Mouse (Mus musculus): Measurements from ENCODE around the gene Mdm1. TPM values are rescaled to one million over a fixed set of nuclear protein-coding genes. Genes with fewer than 3 reads are reported as not detected.

The Mdm1 gene
- 17.9 and 19.6 TPM in 2 replicates for polyA plus RNA-seq (2016; fragmentation: Nextera tagmentation; extraction: Ambion mirVana)

- 4% methylated on average over 41 of the region's 47 CpGs for WGBS (ENCODE audit: insufficient replicate concordance)
- H3K4me3 ChIP-seq, result peak within 1 kb of the TSS; percentile 88
- H3K27me3 ChIP-seq (replicated peaks), result no peaks in the 10 kb centered on the region
- peak within 1 kb of the TSS; percentile 88 for H3K9ac ChIP-seq
- peak within 1 kb of the TSS; percentile 53 for H3K27ac ChIP-seq
- ATAC-seq, result peak; percentile 100
- peaks cover under 1% of the 10 kb centered on the region; the same call in 1 of the 2 replicates for H3K36me3 ChIP-seq
- H3K4me1 ChIP-seq, result peaks cover 22% of the 10 kb centered on the region
- H3K4me2 ChIP-seq, result peak within 1 kb of the TSS; percentile 94
- no peaks in the 10 kb centered on the region for H3K9me3 ChIP-seq (replicated peaks)
Measured at GRCm38 (mm10) chr10:118141018-118141883, at the start of gene Mdm1. Mdm1 (plus strand) TSS chr10:118141811.

- no peaks in the 10 kb centered on the region for H3K27me3 ChIP-seq (replicated peaks)
- no peak for ATAC-seq
- no peak overlapping the region for H3K27ac ChIP-seq
- peaks cover 4% of the 10 kb centered on the region; the same call in 1 of the 2 replicates for H3K4me1 ChIP-seq
- 75% methylated on average over 6 of the region's 6 CpGs for WGBS (ENCODE audit: insufficient replicate concordance)
- H3K9me3 ChIP-seq (replicated peaks), result no peaks in the 10 kb centered on the region
- no peak overlapping the region for H3K9ac ChIP-seq
- H3K4me3 ChIP-seq, result no peak overlapping the region
- no peaks in the 10 kb centered on the region for H3K36me3 ChIP-seq
- H3K4me2 ChIP-seq, result no peak overlapping the region
Measured at GRCm38 (mm10) chr10:118092745-118093144, 48.9 kb upstream of the Mdm1 start.

GRCm38 (mm10) chr10:118093728-118094127 lies 47.9 kb upstream of the Mdm1 start:
- no peaks in the 10 kb centered on the region for H3K36me3 ChIP-seq
- peaks cover 4% of the 10 kb centered on the region; the same call in 1 of the 2 replicates for H3K4me1 ChIP-seq
- H3K4me3 ChIP-seq, result no peak overlapping the region
- H3K9ac ChIP-seq, result no peak overlapping the region
- WGBS (ENCODE audit: insufficient replicate concordance), result 32% methylated on average over 9 of the region's 9 CpGs
- no peak for ATAC-seq
- H3K27me3 ChIP-seq (replicated peaks), result no peaks in the 10 kb centered on the region
- no peak overlapping the region for H3K4me2 ChIP-seq
- H3K27ac ChIP-seq, result no peak overlapping the region
- H3K9me3 ChIP-seq (replicated peaks), result no peaks in the 10 kb centered on the region

GRCm38 (mm10) chr10:118094853-118095252 lies 46.8 kb upstream of the Mdm1 start:
- Histone ChIP-seq H3K4me2 (no peak overlapping the region), H3K4me1 (peaks cover 4% of the 10 kb centered on the region; the same call in 1 of the 2 replicates), H3K27me3 (replicated peaks) (no peaks in the 10 kb centered on the region), H3K9me3 (replicated peaks) (no peaks in the 10 kb centered on the region), H3K9ac (no peak overlapping the region), H3K36me3 (no peaks in the 10 kb centered on the region), H3K4me3 (no peak overlapping the region), H3K27ac (no peak overlapping the region)
- 69% methylated on average over 4 of the region's 4 CpGs for WGBS (ENCODE audit: insufficient replicate concordance)
- no peak for ATAC-seq

- WGBS (ENCODE audit: insufficient replicate concordance), result 77% methylated on average over 6 of the region's 6 CpGs
Measured at GRCm38 (mm10) chr10:118096223-118096622, 45.4 kb upstream of the Mdm1 start.

GRCm38 (mm10) chr10:118097898-118098297 lies 43.7 kb upstream of the Mdm1 start:
- Histone ChIP-seq H3K9ac (no peak overlapping the region), H3K4me2 (no peak overlapping the region), H3K9me3 (replicated peaks) (no peaks in the 10 kb centered on the region), H3K4me3 (no peak overlapping the region), H3K36me3 (no peaks in the 10 kb centered on the region), H3K4me1 (peaks cover 3% of the 10 kb centered on the region), H3K27ac (no peak overlapping the region), H3K27me3 (replicated peaks) (no peaks in the 10 kb centered on the region)
- ATAC-seq, result no peak
- WGBS (ENCODE audit: insufficient replicate concordance), result 50% methylated on average over 3 of the region's 3 CpGs

More at GRCm38 (mm10) chr10:118096223-118096622, 45.4 kb upstream of the Mdm1 start:
- no peaks in the 10 kb centered on the region for H3K9me3 ChIP-seq (replicated peaks)
- no peak for ATAC-seq
- peaks cover 4% of the 10 kb centered on the region; the same call in 1 of the 2 replicates for H3K4me1 ChIP-seq
- no peak overlapping the region for H3K4me3 ChIP-seq
- no peak overlapping the region for H3K27ac ChIP-seq
- H3K4me2 ChIP-seq, result no peak overlapping the region
- no peaks in the 10 kb centered on the region for H3K36me3 ChIP-seq
- H3K9ac ChIP-seq, result no peak overlapping the region
- H3K27me3 ChIP-seq (replicated peaks), result no peaks in the 10 kb centered on the region

GRCm38 (mm10) chr10:118100570-118100969 lies 41.0 kb upstream of the Mdm1 start:
- no peaks in the 10 kb centered on the region for H3K36me3 ChIP-seq
- 54% methylated on average over 5 of the region's 5 CpGs for whole genome bisulfite sequencing (ENCODE audit: insufficient replicate concordance)
- H3K27me3 ChIP-seq (replicated peaks), result peaks cover 5% of the 10 kb centered on the region; the same call in 1 of the 2 replicates
- no peak for ATAC-seq
- no peak overlapping the region for H3K9ac ChIP-seq
- H3K4me1 ChIP-seq, result peaks cover 14% of the 10 kb centered on the region
- H3K4me2 ChIP-seq, result no peak overlapping the region
- no peak overlapping the region for H3K27ac ChIP-seq
- H3K4me3 ChIP-seq, result no peak overlapping the region
- no peaks in the 10 kb centered on the region for H3K9me3 ChIP-seq (replicated peaks)

GRCm38 (mm10) chr10:118101056-118101455 lies 40.6 kb upstream of the Mdm1 start:
- Histone ChIP-seq H3K9ac (no peak overlapping the region), H3K27ac (no peak overlapping the region), H3K4me1 (peaks cover 14% of the 10 kb centered on the region), H3K4me3 (no peak overlapping the region), H3K27me3 (replicated peaks) (peaks cover 5% of the 10 kb centered on the region; the same call in 1 of the 2 replicates), H3K9me3 (replicated peaks) (no peaks in the 10 kb centered on the region), H3K4me2 (no peak overlapping the region), H3K36me3 (no peaks in the 10 kb centered on the region)
- WGBS (ENCODE audit: insufficient replicate concordance), result 68% methylated on average over 2 of the region's 2 CpGs
- no peak for ATAC-seq

GRCm38 (mm10) chr10:118103020-118103666 lies 38.5 kb upstream of the Mdm1 start:
- Histone ChIP-seq H3K9ac (no peak overlapping the region), H3K4me1 (peaks cover 14% of the 10 kb centered on the region), H3K4me2 (peak overlapping the region; percentile 58), H3K27ac (no peak overlapping the region), H3K4me3 (peak overlapping the region; percentile 34), H3K9me3 (replicated peaks) (no peaks in the 10 kb centered on the region), H3K27me3 (replicated peaks) (peaks cover 5% of the 10 kb centered on the region; the same call in 1 of the 2 replicates), H3K36me3 (no peaks in the 10 kb centered on the region)
- peak; percentile 87 for ATAC-seq
- WGBS (ENCODE audit: insufficient replicate concordance), result 2% methylated on average over 20 of the region's 20 CpGs

GRCm38 (mm10) chr10:118103906-118104305 lies 37.7 kb upstream of the Mdm1 start:
- H3K36me3 ChIP-seq, result no peaks in the 10 kb centered on the region
- no peak for ATAC-seq

GRCm38 (mm10) chr10:118107031-118107430 lies 34.6 kb upstream of the Mdm1 start:
- no peak overlapping the region for H3K4me2 ChIP-seq
- no peaks in the 10 kb centered on the region for H3K9me3 ChIP-seq (replicated peaks)
- no peak for ATAC-seq
- H3K4me1 ChIP-seq, result peaks cover 17% of the 10 kb centered on the region
- H3K36me3 ChIP-seq, result no peaks in the 10 kb centered on the region
- peaks cover 5% of the 10 kb centered on the region; the same call in 1 of the 2 replicates for H3K27me3 ChIP-seq (replicated peaks)
- H3K9ac ChIP-seq, result no peak overlapping the region
- no peak overlapping the region for H3K4me3 ChIP-seq
- WGBS (ENCODE audit: insufficient replicate concordance), result 70% methylated on average over 9 of the region's 9 CpGs
- no peak overlapping the region for H3K27ac ChIP-seq

More at GRCm38 (mm10) chr10:118103906-118104305, 37.7 kb upstream of the Mdm1 start:
- 46% methylated on average over 10 of the region's 10 CpGs for WGBS (ENCODE audit: insufficient replicate concordance)
- peaks cover 5% of the 10 kb centered on the region; the same call in 1 of the 2 replicates for H3K27me3 ChIP-seq (replicated peaks)
- no peak overlapping the region for H3K9ac ChIP-seq
- no peaks in the 10 kb centered on the region for H3K9me3 ChIP-seq (replicated peaks)
- H3K27ac ChIP-seq, result no peak overlapping the region
- H3K4me2 ChIP-seq, result no peak overlapping the region
- no peak overlapping the region for H3K4me3 ChIP-seq
- H3K4me1 ChIP-seq, result peaks cover 14% of the 10 kb centered on the region
